Mouse (Mus musculus): ENCODE data around the gene Atrnl1. TPM values are rescaled to one million over a fixed set of nuclear protein-coding genes. Genes with fewer than 3 reads are reported as not detected.

Gene Atrnl1
- polyA plus RNA-seq, 1 experiment = 9.0 TPM

- no peak overlapping the region for H3K4me3 ChIP-seq (ENCODE audit: low read depth, low read length)
- H3K4me1 ChIP-seq (ENCODE audit: control insufficient read depth, insufficient read depth, insufficient read length, low read length) = peaks cover 2% of the 10 kb centered on the region; the same call in 1 of the 2 replicates
- no peak overlapping the region for H3K27ac ChIP-seq (ENCODE audit: insufficient read depth, low read depth, low read length)
- WGBS = 48% methylated on average over 6 of the region's 6 CpGs
- H3K27me3 ChIP-seq (ENCODE audit: control insufficient read depth, insufficient read depth, low read length) = no peaks in the 10 kb centered on the region
- H3K36me3 ChIP-seq (ENCODE audit: control insufficient read depth, insufficient read depth, low read length) = no peaks in the 10 kb centered on the region
- no peak for TF ChIP-seq POLR2A (IDR thresholded peaks at IDR 0.05; ENCODE audit: low read depth, low read length)
- no peak for TF ChIP-seq CTCF (IDR thresholded peaks at IDR 0.05; ENCODE audit: extremely low read depth, insufficient read length, insufficient replicate concordance, low read depth, low read length)
These were observed 333.8 kb downstream of the Atrnl1 start for GRCm38 (mm10) chr19:57944680-57945079.

GRCm38 (mm10) chr19:57945626-57946250, 334.9 kb downstream of the Atrnl1 start:
- no peak overlapping the region for H3K27ac ChIP-seq (ENCODE audit: insufficient read depth, low read depth, low read length)
- TF ChIP-seq CTCF (IDR thresholded peaks at IDR 0.05; ENCODE audit: extremely low read depth, insufficient read length, insufficient replicate concordance, low read depth, low read length) (no peak), POLR2A (IDR thresholded peaks at IDR 0.05; ENCODE audit: low read depth, low read length) (no peak)
- H3K4me3 ChIP-seq (ENCODE audit: low read depth, low read length) = no peak overlapping the region
- no peaks in the 10 kb centered on the region for H3K36me3 ChIP-seq (ENCODE audit: control insufficient read depth, insufficient read depth, low read length)
- no peaks in the 10 kb centered on the region for H3K27me3 ChIP-seq (ENCODE audit: control insufficient read depth, insufficient read depth, low read length)
- H3K4me1 ChIP-seq (ENCODE audit: control insufficient read depth, insufficient read depth, insufficient read length, low read length) = peaks cover 2% of the 10 kb centered on the region; the same call in 1 of the 2 replicates
- WGBS = 89% methylated on average over 4 of the region's 4 CpGs

GRCm38 (mm10) chr19:57948489-57948888, 337.7 kb downstream of the Atrnl1 start:
- Histone ChIP-seq H3K4me1 (ENCODE audit: control insufficient read depth, insufficient read depth, insufficient read length, low read length) (peaks cover 2% of the 10 kb centered on the region; the same call in 1 of the 2 replicates), H3K27me3 (ENCODE audit: control insufficient read depth, insufficient read depth, low read length) (no peaks in the 10 kb centered on the region), H3K36me3 (ENCODE audit: control insufficient read depth, insufficient read depth, low read length) (no peaks in the 10 kb centered on the region), H3K4me3 (ENCODE audit: low read depth, low read length) (no peak overlapping the region), H3K27ac (ENCODE audit: insufficient read depth, low read depth, low read length) (no peak overlapping the region)
- TF ChIP-seq POLR2A (IDR thresholded peaks at IDR 0.05; ENCODE audit: low read depth, low read length) (no peak), CTCF (IDR thresholded peaks at IDR 0.05; ENCODE audit: extremely low read depth, insufficient read length, insufficient replicate concordance, low read depth, low read length) (no peak)
- WGBS = 94% methylated on average over 2 of the region's 2 CpGs

GRCm38 (mm10) chr19:57949260-57949917, 338.6 kb downstream of the Atrnl1 start:
- Histone ChIP-seq H3K4me1 (ENCODE audit: control insufficient read depth, insufficient read depth, insufficient read length, low read length) (peaks cover under 1% of the 10 kb centered on the region; the same call in 1 of the 2 replicates), H3K36me3 (ENCODE audit: control insufficient read depth, insufficient read depth, low read length) (no peaks in the 10 kb centered on the region), H3K27ac (ENCODE audit: insufficient read depth, low read depth, low read length) (no peak overlapping the region), H3K4me3 (ENCODE audit: low read depth, low read length) (no peak overlapping the region), H3K27me3 (ENCODE audit: control insufficient read depth, insufficient read depth, low read length) (no peaks in the 10 kb centered on the region)
- WGBS = 85% methylated on average over 13 of the region's 13 CpGs
- TF ChIP-seq CTCF (IDR thresholded peaks at IDR 0.05; ENCODE audit: extremely low read depth, insufficient read length, insufficient replicate concordance, low read depth, low read length) = no peak
- no peak for TF ChIP-seq POLR2A (IDR thresholded peaks at IDR 0.05; ENCODE audit: low read depth, low read length)

- TF ChIP-seq CTCF (IDR thresholded peaks at IDR 0.05; ENCODE audit: extremely low read depth, insufficient read length, insufficient replicate concordance, low read depth, low read length) (no peak), POLR2A (IDR thresholded peaks at IDR 0.05; ENCODE audit: low read depth, low read length) (no peak)
- WGBS = 95% methylated on average over 3 of the region's 3 CpGs
These were observed 343.3 kb downstream of the Atrnl1 start for GRCm38 (mm10) chr19:57954131-57954530.

GRCm38 (mm10) chr19:57956459-57956858, 345.6 kb downstream of the Atrnl1 start:
- H3K27ac ChIP-seq (ENCODE audit: insufficient read depth, low read depth, low read length) = no peak overlapping the region
- no peak for TF ChIP-seq CTCF (IDR thresholded peaks at IDR 0.05; ENCODE audit: extremely low read depth, insufficient read length, insufficient replicate concordance, low read depth, low read length)
- TF ChIP-seq POLR2A (IDR thresholded peaks at IDR 0.05; ENCODE audit: low read depth, low read length) = no peak
- no peaks in the 10 kb centered on the region for H3K4me1 ChIP-seq (ENCODE audit: control insufficient read depth, insufficient read depth, insufficient read length, low read length)
- 80% methylated on average over 3 of the region's 3 CpGs for WGBS
- H3K4me3 ChIP-seq (ENCODE audit: low read depth, low read length) = no peak overlapping the region
- H3K27me3 ChIP-seq (ENCODE audit: control insufficient read depth, insufficient read depth, low read length) = no peaks in the 10 kb centered on the region
- H3K36me3 ChIP-seq (ENCODE audit: control insufficient read depth, insufficient read depth, low read length) = no peaks in the 10 kb centered on the region

More at GRCm38 (mm10) chr19:57954131-57954530, 343.3 kb downstream of the Atrnl1 start:
- H3K36me3 ChIP-seq (ENCODE audit: control insufficient read depth, insufficient read depth, low read length) = no peaks in the 10 kb centered on the region
- H3K4me3 ChIP-seq (ENCODE audit: low read depth, low read length) = no peak overlapping the region
- no peaks in the 10 kb centered on the region for H3K4me1 ChIP-seq (ENCODE audit: control insufficient read depth, insufficient read depth, insufficient read length, low read length)
- no peaks in the 10 kb centered on the region for H3K27me3 ChIP-seq (ENCODE audit: control insufficient read depth, insufficient read depth, low read length)
- H3K27ac ChIP-seq (ENCODE audit: insufficient read depth, low read depth, low read length) = no peak overlapping the region

GRCm38 (mm10) chr19:57957363-57957762, 346.5 kb downstream of the Atrnl1 start:
- H3K4me1 ChIP-seq (ENCODE audit: control insufficient read depth, insufficient read depth, insufficient read length, low read length) = no peaks in the 10 kb centered on the region; the same call in 1 of the 2 replicates
- no peak overlapping the region for H3K27ac ChIP-seq (ENCODE audit: insufficient read depth, low read depth, low read length)
- H3K4me3 ChIP-seq (ENCODE audit: low read depth, low read length) = no peak overlapping the region
- H3K36me3 ChIP-seq (ENCODE audit: control insufficient read depth, insufficient read depth, low read length) = no peaks in the 10 kb centered on the region
- no peak for TF ChIP-seq CTCF (IDR thresholded peaks at IDR 0.05; ENCODE audit: extremely low read depth, insufficient read length, insufficient replicate concordance, low read depth, low read length)
- TF ChIP-seq POLR2A (IDR thresholded peaks at IDR 0.05; ENCODE audit: low read depth, low read length) = no peak
- 88% methylated on average over 3 of the region's 3 CpGs for WGBS
- H3K27me3 ChIP-seq (ENCODE audit: control insufficient read depth, insufficient read depth, low read length) = no peaks in the 10 kb centered on the region

All from small intestine, adult 2 months (tissue).